Mouse (Mus musculus): ENCODE measurements at regions not wholly inside any gene's neighbourhood (a gene's known extent, or its start where the extent isn't known, plus 50 kb on each side); places are given as distances from the start of the nearest gene placed in this dataset.

DNA sequence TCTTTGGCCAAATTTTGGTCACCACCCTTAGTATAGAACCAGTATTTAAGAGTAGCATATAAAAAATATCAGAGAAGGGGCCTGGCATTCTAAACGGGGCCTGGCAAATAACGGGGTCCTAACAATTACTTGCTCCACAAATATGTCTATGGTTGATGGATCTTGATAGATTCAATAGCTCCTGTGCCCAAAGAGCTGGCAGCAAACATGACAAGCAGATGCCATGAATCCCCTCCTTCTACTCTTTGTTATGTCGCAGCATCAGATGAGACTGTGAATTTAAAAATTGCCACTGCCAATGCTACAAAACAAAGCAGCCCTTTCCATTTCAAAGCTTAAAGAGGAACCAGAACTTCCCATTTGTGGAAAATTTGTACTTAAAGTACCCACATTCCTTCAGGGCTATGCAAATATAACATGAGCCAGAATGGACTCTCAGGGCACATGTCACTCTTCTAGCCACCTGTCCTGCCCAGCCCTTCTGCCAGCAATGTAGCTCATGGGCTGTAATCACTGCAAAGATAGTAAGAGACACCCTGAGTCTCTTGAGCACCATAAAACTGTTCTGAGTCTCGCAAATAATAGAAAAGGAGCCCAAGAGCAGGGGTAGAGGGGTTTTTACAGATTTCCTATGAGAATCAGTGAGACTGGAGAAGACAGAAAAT, 342.4 kb upstream of the Kirrel3 start:
- no peak for DNase-seq (ENCODE audit: low spot score in 2 of 2)

DNA sequence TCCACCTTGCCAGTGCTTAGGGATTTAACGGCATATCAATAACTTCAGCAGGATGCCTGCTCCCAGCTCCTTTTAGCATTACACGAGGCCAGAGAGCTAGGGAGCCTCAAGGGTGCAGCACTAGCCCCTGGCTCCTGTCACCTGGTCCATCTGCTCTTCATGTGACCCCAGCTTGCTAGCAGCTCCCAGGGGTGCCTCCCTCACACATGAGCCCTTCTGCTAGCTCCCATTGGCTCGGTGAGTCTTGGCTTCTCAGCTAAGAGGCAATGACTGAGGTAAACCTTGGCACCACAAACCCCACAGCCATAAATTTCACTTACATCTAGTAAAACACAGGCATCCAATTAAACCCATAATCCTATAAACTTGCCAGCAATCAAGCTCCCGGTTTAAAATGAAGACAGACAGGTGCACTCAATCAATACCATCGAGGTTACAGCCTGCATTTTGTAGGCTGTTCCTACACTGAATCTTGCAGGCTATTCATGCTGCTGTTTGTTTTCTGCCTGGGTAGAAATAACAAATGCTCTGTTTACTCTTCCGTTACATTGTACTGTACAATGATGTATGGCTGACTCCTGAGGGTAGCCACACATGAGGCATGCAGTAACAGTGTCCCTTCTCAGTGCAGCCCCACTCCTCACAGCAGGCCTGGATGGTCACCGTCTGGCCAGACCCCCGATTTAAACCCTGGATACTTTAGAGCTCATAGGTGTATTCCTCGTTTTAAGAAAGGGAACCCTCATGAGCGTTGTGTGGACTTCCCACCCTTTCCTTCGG, 330.3 kb upstream of the Kirrel3 start:
- DNase-seq (ENCODE audit: low spot score in 2 of 2), result no peak

DNA sequence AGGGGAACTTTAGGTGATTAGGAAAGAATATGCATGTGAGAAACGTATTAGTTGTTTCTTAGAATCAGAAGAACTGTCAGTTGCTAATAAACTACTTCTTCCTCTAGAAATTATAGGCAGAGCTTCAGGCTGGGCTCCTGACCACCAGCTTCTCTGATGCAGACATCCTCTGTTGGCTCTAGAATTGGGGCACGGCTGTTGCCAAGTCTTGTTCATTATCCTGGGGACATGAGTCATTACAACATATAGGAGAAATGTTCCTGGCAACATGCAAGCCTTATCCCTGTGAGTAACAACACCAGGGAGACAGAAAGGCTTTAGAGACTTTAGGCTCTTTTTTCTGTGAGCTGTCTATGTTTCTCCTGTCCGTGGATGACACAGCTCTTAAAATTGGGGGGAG, 329.1 kb upstream of the Kirrel3 start:
- no peak for DNase-seq (ENCODE audit: low spot score in 2 of 2)

DNA sequence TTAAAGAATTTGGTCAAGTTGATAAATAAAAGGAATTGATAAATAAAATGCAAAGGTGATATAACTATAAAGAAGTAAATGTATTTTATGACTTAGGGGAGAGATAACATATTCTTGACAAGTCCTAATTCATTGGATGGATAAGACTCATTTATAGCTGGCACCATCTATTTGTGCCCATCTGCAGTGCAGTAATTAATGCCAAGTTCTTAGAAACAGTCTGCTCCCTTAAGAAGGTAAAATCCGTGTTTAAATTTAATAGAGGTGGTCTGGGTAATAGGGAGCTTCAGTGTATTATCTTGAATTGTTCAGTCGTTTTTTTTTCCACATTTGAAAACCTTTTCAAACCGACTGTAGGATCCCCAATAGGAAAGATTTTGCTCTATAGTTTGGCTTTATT, 324.6 kb upstream of the Kirrel3 start:
- DNase-seq (ENCODE audit: low spot score in 2 of 2), result no peak

DNA sequence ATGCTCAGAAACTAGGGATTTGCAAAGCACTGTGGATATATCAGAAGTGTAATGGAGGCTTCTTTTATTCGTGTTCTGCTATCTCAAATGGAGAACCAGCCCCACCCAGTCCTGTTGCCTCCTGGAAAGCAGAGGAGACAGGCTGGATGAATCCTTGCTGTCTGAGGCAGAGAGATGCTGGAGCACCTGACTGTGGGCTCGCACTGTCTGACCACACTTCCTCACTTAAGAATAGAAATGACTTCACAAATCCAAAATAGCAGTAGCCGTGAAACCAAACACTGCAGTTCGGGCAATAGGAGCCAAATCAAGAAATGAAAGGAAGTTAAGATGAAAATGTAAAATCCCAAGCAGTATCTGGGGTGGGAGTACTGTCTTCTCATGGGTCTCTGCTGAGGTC, 299.4 kb upstream of the Kirrel3 start:
- no peak for DNase-seq (ENCODE audit: low spot score in 2 of 2)

DNA sequence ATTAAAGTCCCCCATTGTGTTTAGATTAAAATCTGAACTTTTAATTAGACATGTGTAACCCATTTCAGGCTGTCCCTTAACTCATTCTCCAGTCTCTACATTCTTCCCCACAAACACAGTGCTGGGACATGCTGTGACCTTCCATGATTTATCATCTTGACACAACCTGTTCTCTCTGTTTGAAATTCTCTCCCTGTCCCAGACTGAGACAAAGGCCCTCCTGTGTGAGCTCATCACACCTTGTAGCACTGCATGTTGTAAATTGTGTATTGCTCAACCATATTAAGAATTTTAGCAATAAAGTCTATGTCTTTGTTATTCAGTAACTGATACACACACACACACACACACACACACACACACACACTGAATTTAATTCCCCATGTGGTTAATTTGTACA, 293.2 kb upstream of the Kirrel3 start:
- no peak for DNase-seq (ENCODE audit: low spot score in 2 of 2)

DNA sequence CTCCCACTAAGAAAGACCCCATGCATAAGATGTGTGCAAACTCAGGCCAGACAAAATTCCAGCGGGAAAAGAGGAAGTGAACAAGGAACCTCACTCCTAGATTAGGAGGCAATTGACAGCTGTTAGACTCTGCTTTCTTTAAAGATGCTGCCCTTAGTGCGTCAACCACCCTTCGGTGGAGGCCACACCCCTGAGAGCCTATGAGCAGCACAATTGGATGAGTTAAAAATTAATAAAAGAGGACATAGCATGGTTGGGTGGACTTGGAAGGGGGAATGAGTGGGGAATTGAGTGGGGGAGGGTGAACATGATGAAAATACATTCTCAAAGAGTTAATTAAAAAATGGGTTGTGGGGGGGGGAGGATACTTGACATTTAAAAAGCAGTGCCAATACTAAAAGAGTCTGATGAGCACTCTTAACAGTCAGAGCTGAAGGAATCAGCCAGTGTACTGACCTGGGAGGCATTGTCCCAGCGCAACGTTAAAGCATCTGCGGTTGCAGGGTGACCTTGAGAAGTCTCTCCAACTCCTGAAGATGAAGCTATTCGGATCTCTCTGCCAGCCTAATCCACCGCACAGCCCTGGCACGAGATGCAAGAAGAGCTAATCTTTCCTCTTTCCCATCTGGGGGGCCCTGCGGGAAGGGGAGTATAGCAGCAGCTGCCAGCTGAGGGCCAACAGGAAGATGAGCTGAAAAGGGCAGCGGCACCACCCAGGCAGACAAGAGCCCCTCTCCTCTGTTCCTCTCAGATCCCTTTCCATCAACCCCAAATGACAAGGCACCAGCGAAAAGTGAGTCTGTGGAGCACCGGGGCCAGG, 283.4 kb upstream of the Kirrel3 start:
- no peak for DNase-seq (ENCODE audit: low spot score in 2 of 2)

DNA sequence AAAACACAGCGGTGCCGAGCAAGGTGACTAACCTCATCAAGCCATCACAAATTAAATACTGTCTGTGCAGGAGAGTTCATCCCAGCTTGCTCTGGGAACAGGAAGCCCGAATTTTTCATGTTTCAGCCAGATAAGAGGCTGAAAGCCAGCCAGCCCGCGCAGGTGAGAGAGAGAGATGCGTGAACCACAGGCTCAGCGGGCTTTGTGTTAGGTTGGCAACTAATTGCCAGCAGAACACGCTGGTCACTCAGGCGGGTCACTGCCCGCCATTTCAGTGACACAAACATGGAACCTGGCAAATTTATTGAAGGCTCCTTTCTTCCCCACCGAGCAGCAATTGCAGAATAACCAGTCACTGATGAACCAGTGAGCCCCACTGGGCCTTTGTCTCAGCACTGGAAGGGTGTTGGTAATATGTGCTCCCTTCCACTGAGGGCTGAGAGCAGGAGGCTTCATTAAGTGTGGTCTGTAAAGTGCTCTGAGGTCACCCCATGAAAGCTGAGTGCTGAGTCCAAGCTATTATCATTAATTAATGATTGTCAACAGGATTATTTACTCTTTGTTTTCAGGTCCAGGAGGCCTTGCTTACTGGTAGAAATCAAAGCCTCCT, 282.6 kb upstream of the Kirrel3 start:
- DNase-seq (ENCODE audit: low spot score in 2 of 2), result no peak

DNA sequence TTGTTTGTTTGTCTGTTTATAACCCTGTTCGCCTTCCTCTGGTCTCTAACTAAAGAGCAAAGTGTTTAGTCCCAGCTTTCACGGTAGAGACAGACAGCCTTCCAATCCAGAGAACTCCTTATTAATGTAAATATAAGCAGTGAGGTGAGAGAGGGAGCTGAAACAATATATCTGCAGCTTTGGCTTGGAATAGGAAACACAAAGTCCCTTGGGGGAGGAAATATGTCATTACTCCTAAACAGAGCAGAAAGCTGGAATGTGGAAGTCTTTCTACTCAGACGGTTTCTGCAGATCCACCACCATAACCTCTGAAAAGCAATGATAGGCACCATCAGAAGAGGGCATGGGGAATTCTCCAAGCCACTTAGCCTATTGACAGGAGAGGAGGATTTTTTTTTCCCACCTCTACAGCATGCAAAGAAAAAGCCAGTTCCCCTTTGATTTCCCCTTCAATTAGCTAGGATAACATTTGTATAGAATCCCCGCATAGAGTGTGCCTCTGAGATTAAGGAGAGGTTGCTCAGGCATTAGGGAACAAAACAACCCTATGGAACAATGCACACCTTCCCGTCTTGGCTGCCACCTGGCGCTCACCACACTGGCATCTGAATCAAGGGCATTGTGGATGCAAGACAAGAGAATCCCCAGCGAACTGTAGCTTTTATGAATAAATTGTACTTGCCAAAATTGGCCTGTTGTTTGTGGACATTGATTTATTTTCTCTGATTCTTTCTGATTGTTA, 281.9 kb upstream of the Kirrel3 start:
- no peak for DNase-seq (ENCODE audit: low spot score in 2 of 2)

DNA sequence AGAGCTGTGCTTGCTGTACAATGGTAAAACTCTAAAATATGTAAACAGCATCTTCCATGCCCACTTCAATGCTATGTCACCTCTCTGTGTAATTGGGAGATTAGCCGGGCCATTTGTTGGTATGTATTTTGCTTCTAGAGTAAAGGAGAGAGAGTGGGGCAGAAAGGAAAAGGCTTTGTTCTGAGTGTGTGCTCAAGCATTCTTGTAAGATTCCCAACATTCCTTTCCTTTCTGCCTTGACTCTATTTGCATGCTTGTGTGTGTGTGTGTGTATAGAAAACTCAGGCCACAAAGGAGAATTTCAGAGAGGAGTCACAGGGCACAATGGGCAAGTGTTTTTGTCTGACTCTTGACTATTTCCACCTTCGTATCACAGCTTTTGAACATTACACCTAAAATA, 281.2 kb upstream of the Kirrel3 start:
- DNase-seq (ENCODE audit: low spot score in 2 of 2), result no peak

DNA sequence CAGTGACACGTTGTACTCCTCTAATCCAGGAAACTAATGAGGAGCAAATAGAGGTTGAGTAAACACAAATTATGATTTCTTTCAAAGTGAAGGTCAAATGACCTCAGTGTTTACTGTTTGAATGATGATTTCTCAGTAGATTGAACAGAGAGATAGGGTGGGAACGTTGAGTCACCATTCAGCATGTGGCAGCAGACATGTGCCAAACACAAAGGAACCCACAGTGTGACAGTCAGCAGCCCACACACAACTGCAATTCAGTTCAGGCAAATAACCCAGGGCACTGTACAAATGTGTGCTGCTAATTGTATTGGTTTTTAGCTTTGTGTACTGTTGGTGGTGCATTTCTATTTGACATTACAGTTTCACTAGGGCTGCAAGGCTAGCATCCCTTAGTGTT, 254.1 kb upstream of the Kirrel3 start:
- no peak for DNase-seq (ENCODE audit: low spot score in 2 of 2)

DNA sequence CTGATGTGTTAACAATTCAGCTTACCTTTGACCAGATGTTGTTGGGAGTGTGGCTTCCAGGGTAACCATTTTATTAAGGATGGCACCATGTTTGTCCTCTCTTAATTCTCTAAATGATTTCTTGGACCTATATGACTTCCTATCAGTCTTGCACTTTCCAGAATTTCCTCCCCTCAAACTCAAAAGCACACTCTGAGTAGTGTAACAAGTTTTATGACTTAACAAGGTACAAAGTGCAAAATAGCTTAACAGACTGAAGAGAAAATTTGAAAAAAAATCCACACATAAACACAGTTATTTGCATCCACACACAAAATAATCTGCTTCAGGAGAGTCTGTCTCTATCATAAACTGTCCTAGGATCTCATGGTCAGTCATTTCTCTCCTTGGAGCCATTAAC, 251.0 kb upstream of the Kirrel3 start:
- no peak for DNase-seq (ENCODE audit: low spot score in 2 of 2)

DNA sequence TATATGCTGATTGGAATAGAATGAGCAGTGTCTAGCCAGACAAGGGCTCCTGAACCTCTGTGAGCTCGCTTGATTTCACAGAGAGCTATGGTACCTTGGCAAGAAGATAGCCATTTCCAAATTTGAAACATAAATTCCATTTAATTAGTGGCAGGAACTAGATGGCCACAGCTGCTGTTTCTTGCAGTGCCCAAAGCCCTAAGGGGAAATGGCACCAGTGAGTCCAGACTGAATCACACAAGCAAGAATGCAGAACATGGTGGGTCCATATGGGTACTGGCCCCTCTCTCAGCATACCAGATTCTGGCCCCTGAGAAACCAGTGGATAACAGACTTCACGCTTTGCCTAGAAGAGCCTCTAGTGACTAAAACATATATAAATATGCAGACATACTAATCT, 246.2 kb upstream of the Kirrel3 start:
- DNase-seq (ENCODE audit: low spot score in 2 of 2), result no peak

DNA sequence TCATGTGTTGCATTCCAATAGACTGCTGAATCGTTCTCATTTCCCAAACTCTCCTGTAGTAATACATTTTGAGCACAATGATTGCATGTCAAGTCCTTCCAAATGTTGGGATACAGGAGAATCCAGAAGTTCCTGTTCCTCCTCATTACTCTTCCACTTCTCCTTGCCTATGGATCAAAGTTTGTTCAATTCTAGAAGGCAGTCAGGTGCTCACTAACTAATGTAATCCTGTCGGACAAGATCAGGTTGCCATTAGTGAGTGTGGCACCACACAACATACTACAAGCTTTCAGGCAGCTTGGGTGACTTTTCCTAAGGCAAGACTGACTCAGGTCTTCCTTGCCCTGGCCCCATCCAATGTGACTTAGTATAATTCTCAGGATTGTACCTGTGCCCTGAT, 242.0 kb upstream of the Kirrel3 start:
- DNase-seq (ENCODE audit: low spot score in 2 of 2), result no peak

DNA sequence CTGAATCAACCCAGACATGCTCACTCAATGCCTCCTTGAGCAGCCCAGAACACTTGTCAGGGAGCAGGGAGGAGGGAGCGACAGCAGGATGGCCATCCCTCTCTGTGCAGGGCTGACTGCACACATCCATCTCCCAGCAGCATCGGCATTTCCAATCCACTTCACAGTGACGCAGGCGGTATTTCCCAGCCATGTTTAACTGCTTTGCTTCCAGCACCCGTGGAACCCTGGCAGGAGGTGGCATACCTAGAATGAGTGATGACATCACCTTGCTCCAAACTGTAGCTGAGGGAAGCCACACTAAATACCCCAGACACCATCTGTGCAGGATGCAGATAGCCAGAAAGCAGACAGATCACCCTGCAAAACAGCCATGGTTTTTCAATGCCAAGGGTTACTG, 241.1 kb upstream of the Kirrel3 start:
- no peak for DNase-seq (ENCODE audit: low spot score in 2 of 2)

DNA sequence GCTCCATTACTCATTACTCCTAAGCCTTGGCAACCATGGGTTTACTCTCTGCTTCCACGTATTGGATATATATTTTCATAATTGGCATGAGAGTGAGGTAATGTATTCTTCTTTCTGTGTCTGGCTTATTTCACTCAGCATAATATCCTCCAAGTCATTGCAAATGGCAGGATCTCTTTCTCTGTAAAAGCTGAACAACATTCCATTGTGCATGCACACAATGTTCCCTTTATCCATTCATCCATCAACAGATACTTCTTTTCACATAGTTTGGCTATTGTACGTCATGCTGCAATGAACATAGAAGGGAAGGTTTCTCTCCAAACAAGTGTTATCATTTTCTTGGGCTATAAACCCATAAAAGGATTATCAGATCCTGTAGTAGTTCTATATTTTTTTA, 232.9 kb upstream of the Kirrel3 start:
- DNase-seq (ENCODE audit: low spot score in 2 of 2), result no peak

DNA sequence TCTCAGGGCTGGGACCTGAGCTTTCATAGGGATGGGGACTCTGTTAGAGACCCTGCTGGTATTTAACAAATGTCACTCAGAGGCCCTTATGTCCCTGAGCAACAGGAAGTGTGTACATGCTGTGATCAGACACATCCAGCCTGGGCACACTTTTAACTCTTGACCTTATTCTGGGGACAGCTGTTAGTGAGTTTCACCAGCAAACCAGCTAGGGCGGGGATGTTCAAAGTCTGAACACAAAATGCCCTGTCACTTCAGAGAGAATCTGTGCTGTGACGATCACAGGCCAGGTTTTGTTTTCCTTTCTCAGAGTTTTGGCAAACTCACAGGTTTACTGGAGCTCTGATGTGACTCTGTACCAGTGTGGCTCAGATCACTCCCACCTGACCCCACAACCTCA, 227.2 kb upstream of the Kirrel3 start:
- no peak for DNase-seq (ENCODE audit: low spot score in 2 of 2)

DNA sequence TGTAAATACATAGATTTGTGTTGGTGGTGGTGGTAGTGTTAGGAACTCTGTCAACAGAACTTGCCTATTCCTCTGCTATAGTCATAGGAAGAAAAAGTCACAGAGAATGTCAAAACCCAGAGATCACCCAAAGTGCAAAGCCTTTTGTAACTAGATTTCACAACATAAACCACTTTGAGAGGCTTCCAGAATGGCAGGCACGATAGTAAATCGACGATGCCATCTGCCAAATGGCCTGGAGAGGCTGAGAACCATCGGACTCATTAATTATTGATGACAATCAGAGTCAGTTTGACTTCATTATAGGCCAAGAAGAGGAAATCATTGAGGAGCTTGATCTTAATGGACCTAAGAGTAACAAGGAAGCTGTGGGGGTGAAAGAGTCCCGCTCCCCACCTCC, 207.6 kb upstream of the Kirrel3 start:
- no peak for DNase-seq (ENCODE audit: low spot score in 2 of 2)

DNA sequence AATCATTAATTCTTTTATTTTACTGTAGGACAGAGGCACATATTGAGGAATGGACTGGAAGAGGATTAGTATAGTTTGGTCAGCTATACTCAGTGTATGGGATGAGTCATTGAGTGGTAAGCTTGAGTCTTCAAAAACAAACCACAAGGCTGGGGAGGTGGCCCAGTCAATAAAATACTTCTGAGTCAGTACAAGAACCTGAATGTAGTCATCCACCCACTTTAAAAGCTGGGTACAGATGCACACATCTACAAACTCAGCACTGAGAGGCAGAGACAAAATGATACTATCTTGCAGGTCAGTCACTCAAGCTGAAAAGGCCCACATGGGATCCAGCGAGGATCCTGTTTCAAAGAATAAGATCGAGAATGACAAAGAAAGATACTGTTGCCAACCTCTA, 206.3 kb upstream of the Kirrel3 start:
- no peak for DNase-seq (ENCODE audit: low spot score in 2 of 2)

DNA sequence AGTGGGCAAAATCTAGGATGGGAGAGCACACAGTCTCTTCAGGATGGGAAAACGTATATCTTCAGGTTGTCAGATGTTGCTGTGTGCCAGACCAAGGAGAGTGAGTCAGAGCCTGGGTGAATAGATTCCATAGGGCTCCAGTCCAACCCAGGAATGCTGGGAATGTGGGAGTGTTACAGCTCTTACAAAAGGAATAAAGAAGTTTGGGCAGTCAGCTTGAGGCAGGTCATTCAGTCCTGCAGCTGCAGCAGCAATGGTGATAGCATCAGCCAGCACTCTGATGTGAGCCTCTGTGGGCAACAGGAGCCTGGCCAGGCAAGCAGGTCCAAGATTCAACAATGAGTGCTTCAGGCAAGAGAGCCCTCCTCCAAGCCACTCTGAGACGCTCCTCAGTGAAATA, 205.8 kb upstream of the Kirrel3 start:
- no peak for DNase-seq (ENCODE audit: low spot score in 2 of 2)
